Mouse (Mus musculus) liver, postnatal 0 days (tissue): Measurements from ENCODE around the gene Nf2. TPM values are rescaled to one million over a fixed set of nuclear protein-coding genes. Genes with fewer than 3 reads are reported as not detected.

Experiments
- ATAC-seq: fragments of 200-750 bp; cut with Nextera tagmentation; 2 replicates; pipeline ENCODE4 v1.8.0; 2017; ENCODE audit warnings: mild to moderate bottlenecking, moderate library complexity
- DNase-seq: peaks from one replicate; pipeline ENCODE4 v3.0.0-alpha.2; 2016
- H3K27ac ChIP-seq: fragments of 300-500 bp; sonication (generic); 2 replicates; pipeline ENCODE4 v1.5.1; 2014; ENCODE audit warnings: antibody characterized with exemption, moderate library complexity, mild to moderate bottlenecking, low read depth
- H3K27me3 ChIP-seq: fragments of 300-500 bp; sonication (generic); 2 replicates; pipeline ENCODE4 v1.6.1; 2014; ENCODE audit warnings: low read length, control low read depth, mixed read lengths; ENCODE audit not compliant: insufficient read depth
- H3K36me3 ChIP-seq: fragments of 300-500 bp; sonication (generic); replicated peaks from 2 replicates; pipeline ENCODE4 v1.6.1; 2014; ENCODE audit warnings: mild to moderate bottlenecking, control low read depth, low read length, moderate library complexity, mixed read lengths; ENCODE audit not compliant: insufficient read depth
- H3K4me1 ChIP-seq: fragments of 300-500 bp; sonication (generic); 2 replicates; pipeline ENCODE4 v1.6.1; 2014; ENCODE audit warnings: antibody characterized with exemption, mild to moderate bottlenecking, control low read depth; ENCODE audit not compliant: insufficient read depth
- H3K4me2 ChIP-seq: fragments of 300-500 bp; sonication (generic); 2 replicates; pipeline ENCODE4 v1.6.1; 2014; ENCODE audit warnings: low read depth, mild to moderate bottlenecking, low read length, moderate library complexity, mixed read lengths
- H3K4me3 ChIP-seq: fragments of 300-500 bp; sonication (generic); 2 replicates; pipeline ENCODE4 v1.5.1; 2014; ENCODE audit warnings: low read depth, low read length
- H3K9ac ChIP-seq: fragments of 300-500 bp; sonication (generic); replicated peaks from 2 replicates; pipeline ENCODE4 v1.6.1; 2014; ENCODE audit warnings: mild to moderate bottlenecking, moderate library complexity
- H3K9me3 ChIP-seq: fragments of 300-500 bp; sonication (generic); 2 replicates; pipeline ENCODE4 v1.6.1; 2016; ENCODE audit warnings: mild to moderate bottlenecking, control low read depth, low read length, mixed read lengths
- CTCF ChIP-seq: sonication (generic); IDR thresholded peaks from 2 replicates; pipeline ENCODE4 v1.5.1; 2016; ENCODE audit warnings: antibody characterized with exemption, low read depth
- EP300 ChIP-seq: IDR thresholded peaks from 2 replicates; pipeline ENCODE4 v1.6.1; 2016; ENCODE audit warnings: antibody characterized with exemption, low read depth, mild to moderate bottlenecking
- WGBS: fragments of 180-500 bp; shearing (Covaris S2); extraction: QIAGEN DNeasy Blood & Tissue Kit; methylation state at CpG from one replicate; pipeline ENCODE4 v1.1.7; 2014; ENCODE audit not compliant: insufficient replicate concordance; 5-methylcytosine and 5-hydroxymethylcytosine counted together
- polyA plus RNA-seq: library from polyadenylated mRNA; unstranded; fragments of >200 nt; fragmentation: Nextera tagmentation; extraction: Ambion mirVana; gene quantifications from 2 replicates; pipeline ENCODE4 v1.2.1, GENCODE M21; 2015

The Nf2 gene
- polyA plus RNA-seq, 1 experiment from 2014 or later = 7.9 TPM

- H3K9ac ChIP-seq = no peak overlapping the region
- no peak overlapping the region for H3K4me2 ChIP-seq
- ATAC-seq = no peak
- H3K9me3 ChIP-seq = no peaks in the 10 kb centered on the region
- no peak overlapping the region for H3K4me3 ChIP-seq
- H3K27ac ChIP-seq = 0 out of 2 replicates have a peak overlapping the region, but pooled peaks have one; percentile 24
- peaks cover 4% of the 10 kb centered on the region; the same call in 1 of the 2 replicates for H3K4me1 ChIP-seq
- H3K27me3 ChIP-seq = no peaks in the 10 kb centered on the region
- WGBS = 58% methylated on average over 3 of the region's 3 CpGs
- no peak for TF ChIP-seq CTCF
- TF ChIP-seq EP300 = no peak
- no peaks in the 10 kb centered on the region for H3K36me3 ChIP-seq
- DNase-seq = no peak
These were observed 8.3 kb downstream of the Nf2 start for GRCm38 (mm10) chr11:4840942-4841526.

DNA sequence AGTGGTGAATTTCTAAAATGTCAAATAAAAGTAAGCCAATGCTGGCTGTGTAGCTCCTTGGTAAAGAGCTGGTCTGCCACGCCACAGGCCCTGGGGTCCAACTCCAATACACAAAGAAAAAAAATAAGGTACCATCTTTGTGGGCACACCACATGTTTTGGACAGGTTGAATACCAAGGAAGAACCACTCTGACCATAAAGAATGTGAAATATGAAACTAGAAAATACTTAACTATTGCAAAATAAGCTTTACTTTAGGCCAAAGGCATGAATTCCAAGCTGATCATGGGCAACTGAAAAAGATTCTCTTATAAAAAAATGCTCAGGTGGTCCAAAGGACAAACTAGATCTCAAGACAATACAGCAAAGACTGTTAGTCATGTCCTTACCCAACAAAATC is 11.1 kb downstream of the Nf2 start:
- no peak overlapping the region for H3K4me3 ChIP-seq
- DNase-seq = no peak
- no peak for ATAC-seq
- no peak overlapping the region for H3K4me2 ChIP-seq
- H3K36me3 ChIP-seq = no peaks in the 10 kb centered on the region
- H3K9me3 ChIP-seq = no peaks in the 10 kb centered on the region
- no peak overlapping the region for H3K9ac ChIP-seq
- TF ChIP-seq EP300 = no peak
- TF ChIP-seq CTCF = no peak
- H3K27ac ChIP-seq = no peak overlapping the region
- peaks cover 6% of the 10 kb centered on the region; the same call in 1 of the 2 replicates for H3K4me1 ChIP-seq
- H3K27me3 ChIP-seq = no peaks in the 10 kb centered on the region
- 69% methylated on average over 1 of the region's 1 CpGs for WGBS

GRCm38 (mm10) chr11:4837342-4837741 is 12.0 kb downstream of the Nf2 start:
- DNase-seq (no peak), ATAC-seq (no peak)
- Histone ChIP-seq H3K4me1 (peaks cover 6% of the 10 kb centered on the region; the same call in 1 of the 2 replicates), H3K27me3 (no peaks in the 10 kb centered on the region), H3K27ac (no peak overlapping the region), H3K4me2 (no peak overlapping the region), H3K4me3 (no peak overlapping the region), H3K9ac (no peak overlapping the region), H3K9me3 (no peaks in the 10 kb centered on the region), H3K36me3 (no peaks in the 10 kb centered on the region)
- TF ChIP-seq EP300 (no peak), CTCF (no peak)
- WGBS = 39% methylated on average over 5 of the region's 5 CpGs

GRCm38 (mm10) chr11:4836755-4837154 is 12.6 kb downstream of the Nf2 start:
- ATAC-seq = peak; percentile 55; the same call in 1 of the 2 replicates
- 55% methylated on average over 6 of the region's 6 CpGs for WGBS
- H3K4me3 ChIP-seq = no peak overlapping the region

GRCm38 (mm10) chr11:4835436-4835835 is 13.9 kb downstream of the Nf2 start:
- DNase-seq = no peak
- TF ChIP-seq CTCF = no peak

More at GRCm38 (mm10) chr11:4836755-4837154, 12.6 kb downstream of the Nf2 start:
- H3K9me3 ChIP-seq = no peaks in the 10 kb centered on the region
- no peak overlapping the region for H3K4me2 ChIP-seq
- H3K9ac ChIP-seq = no peak overlapping the region
- H3K27ac ChIP-seq = no peak overlapping the region
- H3K4me1 ChIP-seq = peaks cover 6% of the 10 kb centered on the region; the same call in 1 of the 2 replicates
- TF ChIP-seq CTCF (peak; percentile 74), EP300 (no peak)
- H3K27me3 ChIP-seq = no peaks in the 10 kb centered on the region
- H3K36me3 ChIP-seq = no peaks in the 10 kb centered on the region
- DNase-seq = peak; percentile 63

DNA sequence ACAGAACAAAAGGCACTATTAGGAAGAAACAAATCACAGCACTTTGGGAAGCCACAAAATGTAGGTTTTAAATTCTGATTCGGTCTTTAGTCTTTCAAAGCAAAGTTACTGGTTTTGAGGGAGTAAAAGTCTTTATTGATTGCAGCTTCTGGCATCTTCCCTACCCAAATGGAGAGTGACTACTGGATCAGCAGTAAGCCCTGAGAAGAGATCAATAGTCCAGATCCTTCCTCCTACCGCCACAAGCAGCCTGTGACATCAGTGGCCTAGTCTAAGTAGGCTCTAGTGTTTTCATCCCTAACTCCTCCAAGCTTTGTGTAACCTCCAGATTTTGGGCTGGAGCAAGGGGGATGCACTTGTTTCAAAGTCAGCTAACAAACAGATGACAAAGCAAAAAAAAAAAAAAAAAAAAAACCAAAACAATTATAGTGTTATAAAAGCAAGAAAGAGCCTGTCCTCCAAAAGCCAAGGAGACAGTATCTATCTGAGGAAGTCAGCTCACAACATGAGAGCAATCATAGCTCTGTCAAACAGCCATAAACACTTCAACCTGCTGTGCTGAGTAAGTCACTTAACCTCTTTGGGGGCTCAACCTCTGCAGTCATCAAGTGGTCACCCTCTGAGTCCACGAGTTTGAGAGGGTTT is 15.9 kb downstream of the Nf2 start:
- ATAC-seq (peak; percentile 58; the same call in 1 of the 2 replicates), DNase-seq (no peak)
- Histone ChIP-seq H3K4me2 (no peak overlapping the region), H3K4me3 (no peak overlapping the region), H3K4me1 (0 out of 2 replicates have a peak, but pooled peaks cover 5% of the 10 kb centered on the region), H3K36me3 (no peaks in the 10 kb centered on the region), H3K27me3 (no peaks in the 10 kb centered on the region), H3K27ac (no peak overlapping the region), H3K9ac (no peak overlapping the region), H3K9me3 (no peaks in the 10 kb centered on the region)
- no peak for TF ChIP-seq EP300
- TF ChIP-seq CTCF = no peak
- WGBS = 50% methylated on average over 3 of the region's 3 CpGs

More at GRCm38 (mm10) chr11:4835436-4835835, 13.9 kb downstream of the Nf2 start:
- no peaks in the 10 kb centered on the region for H3K27me3 ChIP-seq
- H3K27ac ChIP-seq = no peak overlapping the region
- WGBS = 55% methylated on average over 6 of the region's 6 CpGs
- H3K4me3 ChIP-seq = no peak overlapping the region
- ATAC-seq = no peak
- no peaks in the 10 kb centered on the region for H3K9me3 ChIP-seq
- no peak overlapping the region for H3K9ac ChIP-seq
- no peaks in the 10 kb centered on the region for H3K36me3 ChIP-seq
- no peak overlapping the region for H3K4me2 ChIP-seq
- H3K4me1 ChIP-seq = 0 out of 2 replicates have a peak, but pooled peaks cover 2% of the 10 kb centered on the region
